Mouse (Mus musculus): Measurements from ENCODE around the gene Usp7. TPM values are rescaled to one million over a fixed set of nuclear protein-coding genes. Genes with fewer than 3 reads are reported as not detected.

The Usp7 gene
- 100 to 1,000 TPM; 160 to 165 TPM for total RNA-seq (2021)
- long read RNA-seq, experiment 1, full-length matches to known transcripts, result 28 of 49 reads
- long read RNA-seq, experiment 1, partial matches to known transcripts, result 14 of 49 reads
- long read RNA-seq, experiment 1, other reads (novel, unspliced or antisense), result 7 of 49 reads
- long read RNA-seq, experiment 2, full-length matches to known transcripts, result 5 of 27 reads
- long read RNA-seq, experiment 2, partial matches to known transcripts, result 16 of 27 reads
- long read RNA-seq, experiment 2, other reads (novel, unspliced or antisense), result 6 of 27 reads

DNA sequence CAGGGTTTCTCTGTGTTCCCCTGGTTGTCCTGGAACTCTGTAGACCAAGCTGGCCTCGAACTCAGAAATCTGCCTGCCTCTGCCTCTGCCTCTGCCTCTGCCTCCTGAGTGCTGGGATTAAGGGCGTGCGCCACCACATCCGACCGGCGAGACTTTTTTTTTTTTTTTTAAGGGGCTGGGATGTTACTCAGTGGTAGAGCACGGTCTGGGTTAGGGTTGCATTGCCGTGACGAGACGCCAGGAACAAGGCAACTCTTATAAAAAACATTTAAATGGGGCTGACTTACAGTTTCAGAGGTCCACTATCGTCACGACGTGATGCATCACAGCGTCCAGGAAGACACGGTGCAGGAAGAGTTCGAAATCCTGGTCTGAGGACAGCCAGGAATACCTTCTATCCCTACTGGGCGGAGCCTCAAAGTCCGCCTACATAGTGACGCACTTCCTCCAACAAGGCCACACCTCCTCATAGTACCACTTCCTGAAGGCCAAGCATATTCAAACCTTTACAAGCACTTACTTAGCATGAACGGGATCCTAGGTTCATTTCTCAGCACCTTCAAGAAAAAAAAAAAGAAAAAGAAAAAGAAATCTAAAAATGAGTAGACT, at the start of gene Usp7:
Gene Usp7, minus strand, starts transcription at position 360 of the 609 bp plus-strand sequence.
- DNase-seq (ENCODE audit: low spot score in 2 of 2), result no peak

GRCm38 (mm10) chr16:8840557-8840956, 48.4 kb upstream of the Usp7 start:
- no peak for DNase-seq (ENCODE audit: low spot score in 2 of 2)

DNA sequence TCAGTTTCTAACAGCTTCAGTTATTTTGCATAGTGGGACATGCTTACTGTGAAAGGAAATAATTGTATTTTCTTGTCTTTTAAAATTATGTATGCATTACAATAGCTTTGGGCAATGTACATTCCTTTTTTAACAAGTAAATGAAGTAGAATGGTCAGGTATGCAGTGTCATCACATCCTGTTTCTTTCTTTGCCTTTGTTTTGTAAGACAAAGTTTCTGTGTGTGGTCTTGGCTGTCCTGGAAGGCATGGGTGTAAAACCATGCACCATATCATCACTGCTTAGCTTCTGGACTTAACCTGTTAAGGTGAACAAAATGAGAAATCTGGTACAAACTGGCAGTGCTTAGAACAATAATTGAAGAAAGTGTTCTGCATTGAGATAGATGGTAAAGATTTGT, 46.8 kb upstream of the Usp7 start:
- DNase-seq (ENCODE audit: low spot score in 2 of 2), result no peak

DNA sequence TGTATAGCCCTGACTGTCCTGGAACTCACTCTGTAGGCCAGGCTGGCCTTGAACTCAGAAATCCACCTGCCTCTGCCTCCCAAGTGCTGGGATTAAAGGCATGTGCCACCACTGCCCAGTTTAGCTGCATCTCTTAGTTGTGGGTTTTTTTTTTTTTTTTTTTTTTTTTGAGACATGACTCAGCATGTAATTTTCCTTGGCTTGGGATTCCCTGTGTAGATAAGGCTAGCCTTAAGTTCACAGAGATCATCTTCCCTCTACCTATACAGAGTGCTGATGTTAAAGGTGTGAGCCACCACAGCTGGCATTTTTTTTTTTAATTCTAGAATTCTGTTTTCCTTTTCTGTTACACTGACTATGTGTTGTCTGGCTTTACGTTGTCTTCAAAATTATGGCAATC, 45.5 kb upstream of the Usp7 start:
- DNase-seq (ENCODE audit: low spot score in 2 of 2), result no peak

DNA sequence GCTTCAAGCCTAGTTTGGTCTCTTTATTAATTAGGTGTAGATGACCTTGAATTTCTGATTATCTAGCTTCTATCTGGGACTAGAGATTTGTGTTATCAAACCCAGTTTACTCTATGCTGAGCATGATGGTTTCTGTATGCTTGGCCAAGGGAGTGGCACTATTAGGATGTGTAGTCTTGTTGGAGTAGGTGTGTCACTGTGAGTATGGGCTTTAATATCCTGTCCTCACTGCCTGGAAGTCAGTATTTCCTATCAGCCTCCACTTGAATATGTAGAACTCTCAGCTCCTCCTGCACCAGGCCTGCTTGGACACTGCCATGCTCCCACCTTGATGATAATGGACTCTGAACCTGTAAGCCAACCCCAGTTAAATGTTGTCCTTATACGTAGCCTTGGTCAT, 44.8 kb upstream of the Usp7 start:
- DNase-seq (ENCODE audit: low spot score in 2 of 2), result no peak

DNA sequence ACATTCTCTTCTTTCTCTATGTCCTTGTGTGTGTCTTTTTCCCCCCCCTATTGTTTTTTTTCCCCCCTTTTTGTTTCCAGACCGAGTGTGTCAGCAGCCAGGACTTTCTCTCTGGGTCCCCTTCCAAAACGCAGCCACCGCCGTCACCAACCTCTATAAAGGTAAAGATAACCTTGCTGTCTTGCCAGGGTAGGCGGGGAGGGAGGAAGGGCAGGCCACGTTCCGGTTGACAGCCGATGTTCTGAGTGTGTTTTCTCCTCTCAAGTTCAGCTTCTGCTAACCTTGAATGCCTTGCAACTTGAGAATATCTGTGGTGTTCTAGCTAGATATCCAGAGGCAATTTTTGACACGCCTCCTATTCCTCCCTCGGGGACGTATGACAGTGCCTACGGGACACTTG, 39.1 kb upstream of the Usp7 start:
- DNase-seq (ENCODE audit: low spot score in 2 of 2), result no peak

DNA sequence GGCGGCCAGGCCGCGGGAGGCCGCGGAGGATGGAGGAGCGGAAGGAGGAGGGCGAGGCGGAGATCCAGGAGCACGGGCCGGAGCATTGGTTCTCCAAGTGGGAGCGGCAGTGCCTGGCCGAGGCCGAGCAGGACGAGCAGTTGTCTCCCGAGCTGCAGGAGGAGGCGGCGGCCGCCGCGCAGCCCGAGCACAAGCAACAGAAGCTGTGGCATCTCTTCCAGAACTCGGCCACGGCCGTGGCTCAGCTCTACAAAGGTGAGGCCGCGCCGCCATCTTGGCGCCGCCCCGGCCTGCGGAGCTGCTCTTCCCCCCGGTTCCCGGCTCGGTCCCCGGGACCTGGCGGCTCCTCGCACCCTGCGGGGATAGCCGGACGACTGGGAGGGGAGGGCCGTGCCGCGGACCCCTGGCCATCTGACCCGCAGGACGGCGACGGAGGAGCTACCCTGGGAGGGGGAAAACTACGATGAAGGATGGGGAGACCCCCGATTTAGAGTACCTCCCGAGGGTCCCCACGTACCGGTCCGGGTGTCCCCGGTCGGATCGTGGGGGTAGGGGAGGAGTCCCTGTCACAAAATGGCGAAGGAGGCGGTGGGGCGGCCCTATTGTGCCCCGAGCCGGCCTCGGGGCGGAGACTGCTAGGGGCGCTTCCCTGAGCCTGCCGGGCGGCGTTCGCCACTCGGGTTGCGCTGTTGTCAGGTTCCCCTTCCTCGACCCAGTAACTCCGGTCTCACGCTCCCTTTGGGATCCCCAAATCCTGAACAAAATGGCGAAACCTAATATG, 38.5 kb upstream of the Usp7 start:
- DNase-seq (ENCODE audit: low spot score in 2 of 2), result peak; percentile 39 to 55

GRCm38 (mm10) chr16:8829564-8830359, 37.7 kb upstream of the Usp7 start, which contains the start of gene 1810013L24Rik:
Gene 1810013L24Rik, plus strand, starts transcription at chr16:8830100.
- DNase-seq (ENCODE audit: low spot score in 2 of 2), result peak; percentile 96 to 97

- peak in 1 of 2 experiments; percentile 57 for DNase-seq (ENCODE audit: low spot score in 2 of 2)
Observed at GRCm38 (mm10) chr16:8828636-8829563, 36.8 kb upstream of the Usp7 start.

DNA sequence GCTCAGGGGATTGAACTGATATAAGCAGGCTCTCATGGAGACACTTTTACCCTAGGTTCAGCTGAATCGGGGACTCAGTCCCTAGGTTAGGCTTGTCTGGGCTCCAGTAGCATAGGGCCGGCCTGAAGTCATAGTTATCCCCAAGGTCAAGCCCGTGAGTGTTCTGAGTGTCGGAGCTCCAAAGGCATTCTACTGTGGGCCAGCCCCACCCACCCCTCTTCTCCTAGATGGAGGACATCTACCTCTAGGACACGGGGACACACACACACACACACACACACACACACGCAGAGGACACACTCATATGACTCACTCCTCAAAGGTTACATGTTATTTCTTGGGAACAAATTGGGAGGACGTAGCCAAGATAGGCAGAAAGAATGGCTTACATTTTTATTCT, 35.3 kb upstream of the Usp7 start:
- DNase-seq (ENCODE audit: low spot score in 2 of 2), result no peak

- no peak for DNase-seq (ENCODE audit: low spot score in 2 of 2)
Observed at GRCm38 (mm10) chr16:8823661-8824060, 31.6 kb upstream of the Usp7 start.

- no peak for DNase-seq (ENCODE audit: low spot score in 2 of 2)
Observed at GRCm38 (mm10) chr16:8822586-8822985, 30.5 kb upstream of the Usp7 start.

GRCm38 (mm10) chr16:8821429-8821828, 29.3 kb upstream of the Usp7 start:
- DNase-seq (ENCODE audit: low spot score in 2 of 2), result peak; percentile 48 to 73

- DNase-seq (ENCODE audit: low spot score in 2 of 2), result no peak
Observed at GRCm38 (mm10) chr16:8817872-8818271, 25.8 kb upstream of the Usp7 start.

DNA sequence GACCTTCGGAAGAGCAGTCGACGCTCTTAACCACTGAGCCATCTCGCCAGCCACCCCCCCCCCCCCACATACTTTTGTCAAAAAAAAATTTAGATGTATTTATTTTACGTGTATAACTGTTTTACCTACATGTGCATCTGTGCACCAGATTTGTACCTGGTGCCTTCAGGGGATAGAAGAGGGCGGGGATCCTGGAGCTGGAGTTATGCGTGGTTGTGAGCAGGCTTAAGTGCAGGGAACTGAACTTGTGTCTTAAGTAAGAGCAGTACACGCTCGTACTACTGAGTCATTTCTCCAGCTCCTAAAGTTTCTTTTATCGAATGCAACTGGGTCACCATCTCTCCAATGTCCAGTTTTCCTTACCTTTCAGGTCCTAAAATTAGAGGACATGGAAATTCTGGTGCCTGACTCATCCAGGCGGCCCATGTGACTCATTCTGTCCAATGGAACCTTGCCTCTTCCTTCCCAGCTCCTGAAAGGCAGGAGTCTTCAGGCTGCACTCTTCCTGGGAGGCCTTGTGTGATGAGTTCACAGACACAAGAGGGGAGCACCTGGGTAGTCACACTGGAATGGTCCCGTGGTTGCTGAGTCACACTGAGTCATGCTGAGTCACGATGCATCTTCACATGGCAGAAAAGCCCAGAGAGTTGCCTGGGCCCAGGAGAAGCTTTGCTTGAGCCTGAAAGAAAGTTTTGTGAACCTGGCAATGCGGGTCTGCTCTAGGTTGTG, 18.5 kb upstream of the Usp7 start:
- DNase-seq (ENCODE audit: low spot score in 2 of 2), result peak; percentile 37 to 52

GRCm38 (mm10) chr16:8806703-8807102, 14.6 kb upstream of the Usp7 start:
- no peak for DNase-seq (ENCODE audit: low spot score in 2 of 2)

DNA sequence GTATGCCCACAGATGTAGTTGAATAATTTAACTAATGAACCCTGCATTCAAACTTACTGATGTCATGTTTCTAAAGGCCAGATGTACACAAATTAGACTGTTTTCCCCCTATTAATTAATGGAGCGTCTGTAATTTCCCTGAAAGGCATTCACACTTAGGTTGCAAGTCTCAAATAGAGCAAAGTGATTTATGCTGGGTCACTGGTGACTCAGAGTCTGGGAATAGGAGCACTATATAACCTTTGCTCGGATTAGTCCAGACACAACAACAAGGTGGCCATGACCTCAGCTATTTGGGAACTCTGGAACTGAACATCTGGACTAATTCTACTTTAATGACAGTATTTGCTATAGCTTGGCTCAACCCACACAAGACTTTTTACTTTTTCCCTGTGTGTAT, 3.8 kb upstream of the Usp7 start:
- DNase-seq (ENCODE audit: low spot score in 2 of 2), result no peak

DNA sequence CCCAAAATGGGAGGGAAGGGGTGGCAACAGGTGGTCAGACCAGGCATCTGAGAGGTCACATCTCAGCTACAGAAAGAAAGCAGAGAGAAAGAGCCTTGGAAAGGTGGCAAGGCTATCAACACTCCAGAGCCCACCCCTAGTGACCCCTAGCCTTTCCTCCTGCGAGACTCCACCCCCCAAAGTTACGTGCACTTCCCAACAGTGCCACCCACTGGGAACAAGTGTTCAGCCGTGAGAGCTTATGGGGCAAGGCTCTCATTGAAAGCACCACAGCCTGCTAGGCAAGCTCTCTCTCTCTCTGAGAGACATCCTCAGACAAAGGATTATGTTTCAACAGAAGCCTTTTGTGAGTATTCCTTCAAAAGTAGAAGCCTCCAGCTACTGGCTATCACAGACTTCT, 2.8 kb upstream of the Usp7 start:
- no peak for DNase-seq (ENCODE audit: low spot score in 2 of 2)

- no peak for DNase-seq (ENCODE audit: low spot score in 2 of 2)
Observed at GRCm38 (mm10) chr16:8790886-8791285, 1.2 kb downstream of the Usp7 start.

- DNase-seq (ENCODE audit: low spot score in 2 of 2), result no peak
Observed at GRCm38 (mm10) chr16:8784753-8785152, 7.4 kb downstream of the Usp7 start.
